Mouse (Mus musculus): ENCODE results near the gene Mecom. TPM values are rescaled to one million over a fixed set of nuclear protein-coding genes. Genes with fewer than 3 reads are reported as not detected.
A peak's percentile ranks its signal among the peaks of the same experiment; 100 is the strongest.

Gene Mecom
- polyA plus RNA-seq, 1 experiment from 2014 or later, result 17.6 TPM

- DNase-seq (ENCODE audit: low spot score), result peak; percentile 57
- Histone ChIP-seq H3K9me3 (ENCODE audit: control insufficient read depth, low read length) (no peaks in the 10 kb centered on the region), H3K27me3 (replicated peaks; ENCODE audit: control insufficient read depth, insufficient read depth, low read length) (no peaks in the 10 kb centered on the region), H3K4me1 (replicated peaks; ENCODE audit: control insufficient read depth, insufficient read depth, low read length) (peaks cover 9% of the 10 kb centered on the region), H3K4me3 (ENCODE audit: low read depth, low read length) (0 out of 2 replicates have a peak overlapping the region, but pooled peaks have one; percentile 13), H3K4me2 (ENCODE audit: low read length) (peak overlapping the region; percentile 39), H3K9ac (ENCODE audit: low read length) (no peak overlapping the region), H3K27ac (ENCODE audit: low read depth) (no peak overlapping the region), H3K36me3 (ENCODE audit: control insufficient read depth, insufficient read depth, low read length) (no peaks in the 10 kb centered on the region)
- WGBS, result 21% methylated on average over 15 of the region's 15 CpGs
- ATAC-seq (replicated peaks; ENCODE audit: low FRiP score, low TSS enrichment, low read depth), result no peak
Observed at GRCm38 (mm10) chr3:30105194-30105823, 442.5 kb downstream of the Mecom start.

DNA sequence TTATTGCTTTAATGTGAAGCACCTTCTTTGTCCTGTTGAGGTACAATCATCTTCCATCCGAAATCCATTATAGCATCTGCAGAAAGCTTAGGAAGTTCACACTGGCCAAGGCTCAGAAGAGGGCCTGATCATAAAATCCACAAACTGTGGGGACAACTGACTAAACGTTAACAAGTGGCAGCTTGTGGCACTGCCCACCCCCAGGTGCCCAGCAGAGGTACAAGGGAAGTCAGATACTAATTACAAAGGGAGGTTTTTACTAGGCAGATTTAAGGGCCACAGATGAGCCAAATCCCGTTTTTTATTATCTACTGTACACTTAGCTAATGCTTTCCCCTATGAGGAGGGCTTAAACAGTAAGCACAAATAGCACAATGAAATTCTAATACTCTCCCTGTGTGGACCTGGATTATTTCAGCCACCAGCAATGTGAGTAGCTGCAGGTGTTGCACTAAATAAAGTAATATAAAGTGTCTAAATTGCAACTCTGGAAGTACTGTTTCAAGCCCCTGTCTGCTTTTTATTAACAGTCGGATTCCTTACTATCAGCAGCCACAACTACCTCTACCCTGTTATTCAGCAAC lies 443.2 kb downstream of the Mecom start:
- H3K27ac ChIP-seq (ENCODE audit: low read depth), result no peak overlapping the region

GRCm38 (mm10) chr3:30101146-30101545 lies 446.7 kb downstream of the Mecom start:
- H3K27me3 ChIP-seq (replicated peaks; ENCODE audit: control insufficient read depth, insufficient read depth, low read length), result no peaks in the 10 kb centered on the region
- no peaks in the 10 kb centered on the region for H3K9me3 ChIP-seq (ENCODE audit: control insufficient read depth, low read length)
- H3K4me1 ChIP-seq (replicated peaks; ENCODE audit: control insufficient read depth, insufficient read depth, low read length), result peaks cover 9% of the 10 kb centered on the region
- no peak overlapping the region for H3K4me2 ChIP-seq (ENCODE audit: low read length)
- ATAC-seq (replicated peaks; ENCODE audit: low FRiP score, low TSS enrichment, low read depth), result no peak
- DNase-seq (ENCODE audit: low spot score), result no peak
- no peak overlapping the region for H3K4me3 ChIP-seq (ENCODE audit: low read depth, low read length)
- no peak overlapping the region for H3K27ac ChIP-seq (ENCODE audit: low read depth)
- no peak overlapping the region for H3K9ac ChIP-seq (ENCODE audit: low read length)
- no peaks in the 10 kb centered on the region for H3K36me3 ChIP-seq (ENCODE audit: control insufficient read depth, insufficient read depth, low read length)
- 73% methylated on average over 4 of the region's 4 CpGs for WGBS

More for the DNA sequence above, 443.2 kb downstream of the Mecom start:
- peak overlapping the region; percentile 39; the same call in 1 of the 2 replicates for H3K4me2 ChIP-seq (ENCODE audit: low read length)
- no peak overlapping the region for H3K9ac ChIP-seq (ENCODE audit: low read length)
- ATAC-seq (replicated peaks; ENCODE audit: low FRiP score, low TSS enrichment, low read depth) (no peak), DNase-seq (ENCODE audit: low spot score) (no peak)
- H3K27me3 ChIP-seq (replicated peaks; ENCODE audit: control insufficient read depth, insufficient read depth, low read length), result no peaks in the 10 kb centered on the region
- no peak overlapping the region for H3K4me3 ChIP-seq (ENCODE audit: low read depth, low read length)
- H3K9me3 ChIP-seq (ENCODE audit: control insufficient read depth, low read length), result no peaks in the 10 kb centered on the region
- no peaks in the 10 kb centered on the region for H3K36me3 ChIP-seq (ENCODE audit: control insufficient read depth, insufficient read depth, low read length)
- 51% methylated on average over 4 of the region's 4 CpGs for WGBS
- H3K4me1 ChIP-seq (replicated peaks; ENCODE audit: control insufficient read depth, insufficient read depth, low read length), result peaks cover 9% of the 10 kb centered on the region

DNA sequence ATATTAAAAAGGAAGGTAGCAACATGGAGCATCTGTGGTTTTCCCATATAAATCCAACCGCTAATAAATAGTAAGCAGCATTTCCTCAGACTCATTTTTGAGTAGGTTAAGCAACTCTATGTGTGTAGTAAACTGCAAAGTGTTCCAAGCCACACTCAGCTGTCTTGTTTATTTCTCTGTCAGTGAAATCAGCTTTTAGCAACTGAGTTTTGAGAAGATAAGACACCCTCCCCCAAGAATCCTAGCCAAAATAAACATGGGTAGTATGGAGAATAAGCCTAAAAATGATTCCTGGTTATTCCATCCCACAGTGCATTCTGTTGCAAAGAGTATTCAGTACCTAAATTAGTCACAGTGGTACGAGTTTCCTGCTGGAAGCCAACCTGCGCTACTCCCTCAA lies 450.1 kb downstream of the Mecom start:
- 78% methylated on average over 3 of the region's 3 CpGs for WGBS
- H3K4me1 ChIP-seq (replicated peaks; ENCODE audit: control insufficient read depth, insufficient read depth, low read length), result 0 out of 2 replicates have a peak, but pooled peaks cover under 1% of the 10 kb centered on the region
- no peak overlapping the region for H3K4me2 ChIP-seq (ENCODE audit: low read length)
- DNase-seq (ENCODE audit: low spot score) (no peak), ATAC-seq (replicated peaks; ENCODE audit: low FRiP score, low TSS enrichment, low read depth) (no peak)
- no peaks in the 10 kb centered on the region for H3K27me3 ChIP-seq (replicated peaks; ENCODE audit: control insufficient read depth, insufficient read depth, low read length)
- H3K36me3 ChIP-seq (ENCODE audit: control insufficient read depth, insufficient read depth, low read length), result no peaks in the 10 kb centered on the region
- H3K4me3 ChIP-seq (ENCODE audit: low read depth, low read length), result no peak overlapping the region
- H3K27ac ChIP-seq (ENCODE audit: low read depth), result no peak overlapping the region
- H3K9ac ChIP-seq (ENCODE audit: low read length), result no peak overlapping the region
- H3K9me3 ChIP-seq (ENCODE audit: control insufficient read depth, low read length), result no peaks in the 10 kb centered on the region

GRCm38 (mm10) chr3:30097129-30097528 lies 450.7 kb downstream of the Mecom start:
- DNase-seq (ENCODE audit: low spot score) (no peak), ATAC-seq (replicated peaks; ENCODE audit: low FRiP score, low TSS enrichment, low read depth) (no peak)
- Histone ChIP-seq H3K4me2 (ENCODE audit: low read length) (no peak overlapping the region), H3K4me3 (ENCODE audit: low read depth, low read length) (no peak overlapping the region), H3K36me3 (ENCODE audit: control insufficient read depth, insufficient read depth, low read length) (no peaks in the 10 kb centered on the region), H3K27ac (ENCODE audit: low read depth) (no peak overlapping the region), H3K27me3 (replicated peaks; ENCODE audit: control insufficient read depth, insufficient read depth, low read length) (no peaks in the 10 kb centered on the region), H3K9ac (ENCODE audit: low read length) (no peak overlapping the region), H3K9me3 (ENCODE audit: control insufficient read depth, low read length) (no peaks in the 10 kb centered on the region), H3K4me1 (replicated peaks; ENCODE audit: control insufficient read depth, insufficient read depth, low read length) (0 out of 2 replicates have a peak, but pooled peaks cover 3% of the 10 kb centered on the region)
- WGBS, result 63% methylated on average over 4 of the region's 4 CpGs

- Histone ChIP-seq H3K9ac (ENCODE audit: low read length) (no peak overlapping the region), H3K27ac (ENCODE audit: low read depth) (no peak overlapping the region)
Observed at GRCm38 (mm10) chr3:30093005-30093404, 454.8 kb downstream of the Mecom start.

GRCm38 (mm10) chr3:30092481-30092880 lies 455.3 kb downstream of the Mecom start:
- no peak for DNase-seq (ENCODE audit: low spot score)

More at GRCm38 (mm10) chr3:30093005-30093404, 454.8 kb downstream of the Mecom start:
- H3K4me2 ChIP-seq (ENCODE audit: low read length), result no peak overlapping the region
- H3K9me3 ChIP-seq (ENCODE audit: control insufficient read depth, low read length), result no peaks in the 10 kb centered on the region
- DNase-seq (ENCODE audit: low spot score) (no peak), ATAC-seq (replicated peaks; ENCODE audit: low FRiP score, low TSS enrichment, low read depth) (no peak)
- H3K4me1 ChIP-seq (replicated peaks; ENCODE audit: control insufficient read depth, insufficient read depth, low read length), result 0 out of 2 replicates have a peak, but pooled peaks cover 3% of the 10 kb centered on the region
- no peaks in the 10 kb centered on the region for H3K36me3 ChIP-seq (ENCODE audit: control insufficient read depth, insufficient read depth, low read length)
- 70% methylated on average over 1 of the region's 1 CpGs for WGBS
- no peaks in the 10 kb centered on the region for H3K27me3 ChIP-seq (replicated peaks; ENCODE audit: control insufficient read depth, insufficient read depth, low read length)
- H3K4me3 ChIP-seq (ENCODE audit: low read depth, low read length), result no peak overlapping the region

GRCm38 (mm10) chr3:30091860-30092259 lies 455.9 kb downstream of the Mecom start:
- Histone ChIP-seq H3K27ac (ENCODE audit: low read depth) (no peak overlapping the region), H3K9me3 (ENCODE audit: control insufficient read depth, low read length) (no peaks in the 10 kb centered on the region), H3K4me2 (ENCODE audit: low read length) (no peak overlapping the region), H3K4me3 (ENCODE audit: low read depth, low read length) (no peak overlapping the region), H3K4me1 (replicated peaks; ENCODE audit: control insufficient read depth, insufficient read depth, low read length) (0 out of 2 replicates have a peak, but pooled peaks cover 3% of the 10 kb centered on the region), H3K27me3 (replicated peaks; ENCODE audit: control insufficient read depth, insufficient read depth, low read length) (no peaks in the 10 kb centered on the region), H3K9ac (ENCODE audit: low read length) (no peak overlapping the region), H3K36me3 (ENCODE audit: control insufficient read depth, insufficient read depth, low read length) (no peaks in the 10 kb centered on the region)
- 80% methylated on average over 3 of the region's 3 CpGs for WGBS
- ATAC-seq (replicated peaks; ENCODE audit: low FRiP score, low TSS enrichment, low read depth) (no peak), DNase-seq (ENCODE audit: low spot score) (no peak)

More at GRCm38 (mm10) chr3:30092481-30092880, 455.3 kb downstream of the Mecom start:
- no peak for ATAC-seq (replicated peaks; ENCODE audit: low FRiP score, low TSS enrichment, low read depth)
- Histone ChIP-seq H3K27ac (ENCODE audit: low read depth) (no peak overlapping the region), H3K9ac (ENCODE audit: low read length) (no peak overlapping the region), H3K4me1 (replicated peaks; ENCODE audit: control insufficient read depth, insufficient read depth, low read length) (0 out of 2 replicates have a peak, but pooled peaks cover 3% of the 10 kb centered on the region), H3K27me3 (replicated peaks; ENCODE audit: control insufficient read depth, insufficient read depth, low read length) (no peaks in the 10 kb centered on the region), H3K4me3 (ENCODE audit: low read depth, low read length) (no peak overlapping the region), H3K4me2 (ENCODE audit: low read length) (no peak overlapping the region), H3K9me3 (ENCODE audit: control insufficient read depth, low read length) (no peaks in the 10 kb centered on the region), H3K36me3 (ENCODE audit: control insufficient read depth, insufficient read depth, low read length) (no peaks in the 10 kb centered on the region)
- 53% methylated on average over 7 of the region's 7 CpGs for WGBS

Data from intestine, embryonic 14.5 days (tissue).